Mouse (Mus musculus): Measurements from ENCODE around the gene Slc9a7. TPM values are rescaled to one million over a fixed set of nuclear protein-coding genes. Genes with fewer than 3 reads are reported as not detected.

The Slc9a7 gene
- total and polyA plus RNA-seq, 3 experiments = 20.7 to 26.0 (median 21.6) TPM

GRCm38 (mm10) chrX:20288674-20289073, 2.9 kb downstream of the Slc9a7 start (continued):
- TF ChIP-seq IRF4 (IDR thresholded peaks at IDR 0.05; ENCODE audit: low read depth, low read length) = peak; percentile 79

GRCm38 (mm10) chrX:20286254-20286653, 5.4 kb downstream of the Slc9a7 start:
- peaks cover 3 to 14% of the 10 kb centered on the region in 2 experiments; a peak in 1 of 4 replicates for H3K4me1 ChIP-seq (ENCODE audit: control insufficient read depth in 1 of 2, insufficient read depth in 2 of 2)
- H3K36me3 ChIP-seq (replicated peaks in 1 of 2; ENCODE audit: control insufficient read depth in 1 of 2, insufficient read depth in 1 of 2, low read length in 1 of 2) = no peaks in the 10 kb centered on the region
- no peak overlapping the region for H3K4me3 ChIP-seq (replicated peaks in 1 of 3; ENCODE audit: low read depth in 2 of 3, low read length in 2 of 3, poor library complexity in 1 of 3)
- H3K9ac ChIP-seq (ENCODE audit: insufficient read depth, low read depth) = no peak overlapping the region
- peak overlapping the region; percentile 56; the same call in 1 of the 2 replicates for H3K4me2 ChIP-seq (ENCODE audit: insufficient read depth, low read depth, poor library complexity, severe bottlenecking)
- DNase-seq (ENCODE audit: extremely low read depth) = no peak
- H3K27me3 ChIP-seq (replicated peaks) = no peaks in the 10 kb centered on the region
- H3K9me3 ChIP-seq (replicated peaks; ENCODE audit: low read length) = no peaks in the 10 kb centered on the region
- dilution Hi-C loops (cut with MboI; ENCODE audit: extremely low pct_ligation_motif_present, extremely low pct_unique_long_range_greater_than_20kb, low sequenced_read_pairs) = no loop called here
- no peak for TF ChIP-seq PAX5 (IDR thresholded peaks at IDR 0.05; ENCODE audit: low read length)
- TF ChIP-seq NELFE (IDR thresholded peaks at IDR 0.05; ENCODE audit: low read depth, low read length) = no peak
- no peak for TF ChIP-seq JUND (conservative IDR thresholded peaks at IDR 0.05; ENCODE audit: low read depth, low read length)
- TF ChIP-seq CHD1 (IDR thresholded peaks at IDR 0.05; ENCODE audit: low read depth, low read length) = no peak
- TF ChIP-seq SMC3 (IDR thresholded peaks at IDR 0.05; ENCODE audit: low read depth, low read length) = no peak
- TF ChIP-seq ELF1 (IDR thresholded peaks at IDR 0.05; ENCODE audit: low read depth, low read length) = no peak
- no peak for TF ChIP-seq BHLHE40 (IDR thresholded peaks at IDR 0.05; ENCODE audit: low read depth, low read length)
- TF ChIP-seq UBTF (IDR thresholded peaks at IDR 0.05; ENCODE audit: low read depth, low read length) = no peak
- no peak for TF ChIP-seq ZMIZ1 (IDR thresholded peaks at IDR 0.05; ENCODE audit: low read depth, low read length)
- TF ChIP-seq NRF1 (IDR thresholded peaks at IDR 0.05; ENCODE audit: low read depth, low read length) = no peak
- no peak for TF ChIP-seq JUN (IDR thresholded peaks at IDR 0.05; ENCODE audit: insufficient read depth, low read depth, low read length)
- peaks cover 37% of the 10 kb centered on the region for H3K79me2 ChIP-seq (replicated peaks; ENCODE audit: control insufficient read depth, extremely low read depth, insufficient read depth, poor library complexity, severe bottlenecking)
- in situ Hi-C loops (cut with MboI; ENCODE audit: low pct_ligation_motif_present, low pct_unique_long_range_greater_than_20kb, low sequenced_read_pairs) = no loop called here
- H3K27ac ChIP-seq (ENCODE audit: insufficient read depth, low read depth) = no peak overlapping the region

GRCm38 (mm10) chrX:20279424-20279823, 12.2 kb downstream of the Slc9a7 start:
- no peak for DNase-seq (ENCODE audit: extremely low read depth)
- TF ChIP-seq PAX5 (IDR thresholded peaks at IDR 0.05; ENCODE audit: low read length) = no peak
- no peak for TF ChIP-seq E2F4 (IDR thresholded peaks at IDR 0.05; ENCODE audit: insufficient replicate concordance, low read depth, low read length)
- TF ChIP-seq TCF12 (IDR thresholded peaks at IDR 0.05; ENCODE audit: low read depth, low read length) = no peak
- no peak for TF ChIP-seq GABPA (IDR thresholded peaks at IDR 0.05; ENCODE audit: insufficient replicate concordance, low read depth, low read length)
- TF ChIP-seq JUND (conservative IDR thresholded peaks at IDR 0.05; ENCODE audit: low read depth, low read length) = no peak
- no peak for TF ChIP-seq MAX (IDR thresholded peaks at IDR 0.05; ENCODE audit: low read length)
- no peak for TF ChIP-seq MXI1 (IDR thresholded peaks at IDR 0.05; ENCODE audit: low read depth, low read length)
- no peak for TF ChIP-seq ZKSCAN1 (IDR thresholded peaks at IDR 0.05; ENCODE audit: borderline replicate concordance, low read depth, low read length)
- TF ChIP-seq MAZ (IDR thresholded peaks at IDR 0.05; ENCODE audit: low read depth, low read length) = no peak
- no peak for TF ChIP-seq CTCF (conservative IDR thresholded peaks at IDR 0.05 in 1 of 2, IDR thresholded peaks at IDR 0.05 in 1 of 2; ENCODE audit: low read depth in 2 of 2, low read length in 2 of 2)
- Histone ChIP-seq H3K9ac (ENCODE audit: insufficient read depth, low read depth) (no peak overlapping the region), H3K27ac (ENCODE audit: insufficient read depth, low read depth) (no peak overlapping the region), H3K4me2 (ENCODE audit: insufficient read depth, low read depth, poor library complexity, severe bottlenecking) (no peak overlapping the region), H3K79me2 (replicated peaks; ENCODE audit: control insufficient read depth, extremely low read depth, insufficient read depth, poor library complexity, severe bottlenecking) (peaks cover 10% of the 10 kb centered on the region), H3K4me3 (replicated peaks in 1 of 3; ENCODE audit: low read depth in 2 of 3, low read length in 2 of 3, poor library complexity in 1 of 3) (no peak overlapping the region), H3K4me1 (ENCODE audit: control insufficient read depth in 1 of 2, insufficient read depth in 2 of 2) (peaks cover 0 to 9% of the 10 kb centered on the region in 2 experiments; a peak in 1 of 4 replicates), H3K9me3 (replicated peaks; ENCODE audit: low read length) (no peaks in the 10 kb centered on the region), H3K36me3 (replicated peaks in 1 of 2; ENCODE audit: control insufficient read depth in 1 of 2, insufficient read depth in 1 of 2, low read length in 1 of 2) (no peaks in the 10 kb centered on the region), H3K27me3 (replicated peaks) (no peaks in the 10 kb centered on the region)
- in situ Hi-C loops (cut with MboI; ENCODE audit: low pct_ligation_motif_present, low pct_unique_long_range_greater_than_20kb, low sequenced_read_pairs) = no loop called here
- dilution Hi-C loops (cut with MboI; ENCODE audit: extremely low pct_ligation_motif_present, extremely low pct_unique_long_range_greater_than_20kb, low sequenced_read_pairs) = no loop called here
